Mouse (Mus musculus): Measurements from ENCODE around the gene Il24.
A peak's percentile ranks its signal among the peaks of the same experiment; 100 is the strongest.

The Il24 gene

DNA sequence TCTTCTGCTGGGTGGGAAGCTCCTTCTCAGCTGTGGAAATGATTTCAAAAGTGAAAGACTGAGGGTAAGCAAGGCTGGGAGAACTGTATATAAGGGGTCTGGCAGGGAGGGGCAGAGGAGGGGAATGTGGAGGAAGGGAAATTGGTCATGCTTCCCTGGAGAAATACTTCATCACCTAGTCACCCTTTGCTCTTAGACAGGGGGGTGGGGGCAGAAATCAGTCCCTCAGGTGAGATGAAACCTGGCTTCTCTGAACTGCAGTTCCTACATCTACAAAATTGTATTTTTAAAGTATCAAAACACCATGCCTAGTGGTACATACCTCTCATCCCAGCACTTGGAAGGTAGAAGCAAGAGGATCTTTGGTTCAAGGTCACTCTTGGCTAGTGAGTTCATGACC, at the start of gene Il24:
Gene Il24, minus strand, starts transcription at position 101 of the 400 bp plus-strand sequence.
- no peak for DNase-seq

- no peak for DNase-seq
These were observed 49.1 kb upstream of the Il24 start for GRCm38 (mm10) chr1:130936351-130936750.

- no peak for DNase-seq
These were observed 39.2 kb upstream of the Il24 start for GRCm38 (mm10) chr1:130926484-130926883.

GRCm38 (mm10) chr1:130918323-130918980, 31.2 kb upstream of the Il24 start:
- no peak for DNase-seq

GRCm38 (mm10) chr1:130911401-130912010, 24.3 kb upstream of the Il24 start, which contains the start of gene Il20:
TSS of gene Il20 (minus strand) at chr1:130911451.
- DNase-seq: no peak

DNA sequence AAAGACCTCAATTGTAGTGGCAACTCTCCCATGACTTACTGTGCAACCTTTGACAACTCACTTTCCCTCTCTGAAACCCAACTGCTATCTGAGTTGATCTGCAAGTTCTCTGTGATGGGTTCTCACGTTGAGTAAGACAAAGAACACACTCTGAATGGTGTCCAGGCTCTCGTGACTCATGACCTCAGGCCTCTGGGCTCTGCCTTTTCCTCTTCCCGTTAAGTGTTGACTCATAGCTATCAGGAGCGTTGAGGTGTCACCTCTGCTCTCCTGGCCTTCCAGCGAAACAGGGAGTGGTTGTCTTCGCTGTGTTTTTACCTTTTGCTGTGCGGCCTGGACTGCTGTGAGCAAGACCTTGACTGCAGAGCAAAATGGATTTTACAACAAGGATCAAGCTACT, 15.3 kb upstream of the Il24 start:
- no peak for DNase-seq

DNA sequence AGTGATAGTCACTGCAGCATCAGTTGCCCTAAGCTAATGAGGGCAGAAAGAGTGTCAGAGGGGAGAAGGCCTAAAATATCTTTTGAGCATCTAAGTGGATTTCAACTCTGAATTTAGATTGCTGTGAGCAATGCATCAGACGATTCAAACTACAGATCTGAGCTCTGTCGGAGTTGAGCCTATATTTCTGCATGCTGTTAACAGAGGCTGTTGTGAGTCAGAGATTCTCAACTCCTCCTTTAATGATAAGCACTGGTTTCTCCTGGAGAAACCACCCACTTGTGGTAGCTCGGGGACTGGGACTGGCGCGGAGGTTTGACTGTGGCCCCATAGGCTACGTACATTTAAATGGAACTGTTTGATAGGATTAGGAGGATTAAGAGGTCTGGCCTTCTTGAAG, 7.2 kb upstream of the Il24 start:
- DNase-seq: no peak

GRCm38 (mm10) chr1:130893329-130894040, 6.2 kb upstream of the Il24 start:
- DNase-seq: no peak

GRCm38 (mm10) chr1:130892446-130892845, 5.2 kb upstream of the Il24 start:
- DNase-seq: no peak

GRCm38 (mm10) chr1:130883146-130883545, 4.1 kb downstream of the Il24 start:
- DNase-seq: no peak

DNA sequence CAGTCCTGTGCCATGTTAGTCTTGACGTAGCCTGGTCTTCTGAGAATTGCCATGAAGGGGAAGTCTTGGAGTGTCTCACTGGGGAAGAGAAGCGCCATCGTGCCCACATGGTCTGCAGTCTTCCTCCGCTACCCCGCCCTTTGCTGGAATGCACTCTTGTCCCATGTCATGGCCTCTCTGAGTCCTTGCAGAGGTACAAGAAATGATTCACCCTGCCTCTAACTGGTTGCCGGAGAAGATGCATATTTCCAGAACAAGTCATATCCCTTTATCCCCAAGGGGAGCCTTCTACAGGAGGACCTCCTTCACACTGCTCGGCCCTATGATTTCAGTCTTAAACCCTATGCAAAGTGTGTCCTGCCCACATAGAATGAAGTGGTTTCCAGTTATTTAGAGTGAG, 7.3 kb downstream of the Il24 start:
- no peak for DNase-seq

DNA sequence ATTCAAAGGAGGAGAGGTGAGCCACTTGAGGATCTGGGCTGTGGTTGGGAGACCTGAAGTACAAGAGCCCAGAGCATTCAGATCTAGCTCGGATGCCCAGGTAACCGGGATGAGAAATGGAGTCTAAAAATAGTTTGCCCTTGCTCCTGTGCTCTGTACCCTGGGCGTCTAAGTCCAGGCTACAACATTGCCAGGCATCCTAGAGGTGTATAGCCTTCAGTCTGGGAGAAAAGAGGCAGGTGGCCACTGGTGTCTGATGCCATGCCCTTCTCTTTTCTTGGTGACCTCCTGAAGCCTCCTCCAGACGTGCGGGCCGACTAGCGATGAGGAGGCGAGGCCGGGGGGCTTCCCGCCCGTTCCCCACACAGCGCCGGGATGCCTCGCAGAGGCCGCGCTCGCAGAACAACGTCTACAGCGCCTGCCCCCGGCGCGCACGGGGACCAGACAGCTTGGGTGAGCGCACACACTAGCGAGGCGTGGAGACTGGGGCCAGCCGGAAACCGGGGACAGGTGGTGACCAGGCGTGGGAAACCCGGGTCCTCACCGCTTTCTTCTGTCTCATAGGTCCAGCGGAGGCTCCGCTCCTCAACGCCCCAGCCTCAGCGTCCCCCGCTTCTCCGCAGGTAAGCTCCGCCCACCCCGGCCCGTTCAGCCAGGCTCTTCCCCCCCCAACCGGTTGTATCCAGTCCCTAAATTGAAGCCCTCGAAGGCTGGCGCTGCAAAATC, 9.2 kb downstream of the Il24 start:
- DNase-seq: peak; percentile 38

DNA sequence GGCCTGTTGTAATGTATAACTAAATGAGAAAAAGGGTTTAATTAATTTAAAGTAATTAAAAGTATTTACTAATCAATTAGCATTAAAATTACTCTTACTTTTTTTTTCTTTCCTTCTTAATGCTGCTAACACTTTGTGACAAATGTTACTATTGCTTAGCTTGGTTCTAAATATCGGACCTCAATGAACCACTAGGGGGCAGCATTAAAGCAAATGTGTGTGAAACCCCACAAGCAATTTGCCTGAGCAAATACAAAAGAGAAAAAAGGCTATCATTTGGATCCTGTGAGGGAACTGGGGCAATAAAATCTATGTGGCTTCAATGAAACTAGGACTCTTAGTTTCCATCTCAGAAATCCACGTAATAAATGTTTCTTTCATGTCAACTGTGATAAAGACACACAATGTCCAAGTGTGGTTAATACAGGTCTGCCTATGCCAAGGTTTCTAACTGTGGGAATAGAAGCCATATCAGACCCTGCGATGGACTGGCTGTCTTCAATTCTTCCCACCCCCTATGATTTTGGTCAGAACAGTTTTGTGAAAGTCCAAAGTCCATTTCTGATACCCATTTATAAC, 10.2 kb downstream of the Il24 start:
- DNase-seq: no peak

DNA sequence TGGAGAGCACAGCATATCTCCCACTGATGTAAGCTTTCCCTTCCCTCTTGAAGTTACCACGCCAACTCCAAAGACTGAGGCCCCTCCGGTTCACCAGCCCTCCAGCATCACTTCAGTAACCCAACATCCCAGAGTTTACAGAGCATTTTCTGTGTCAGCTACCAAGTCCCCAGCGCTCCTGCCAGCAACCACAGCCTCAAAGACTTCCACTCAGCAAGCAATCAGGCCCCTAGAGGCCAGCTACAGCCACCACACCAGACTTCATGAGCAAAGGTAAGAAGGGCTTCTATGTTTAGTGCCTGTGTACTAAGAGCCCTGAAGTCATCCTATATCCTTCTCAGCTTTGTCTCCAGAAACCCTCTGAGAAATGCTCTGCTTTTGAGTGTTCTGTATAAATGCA, 11.3 kb downstream of the Il24 start:
- no peak for DNase-seq

DNA sequence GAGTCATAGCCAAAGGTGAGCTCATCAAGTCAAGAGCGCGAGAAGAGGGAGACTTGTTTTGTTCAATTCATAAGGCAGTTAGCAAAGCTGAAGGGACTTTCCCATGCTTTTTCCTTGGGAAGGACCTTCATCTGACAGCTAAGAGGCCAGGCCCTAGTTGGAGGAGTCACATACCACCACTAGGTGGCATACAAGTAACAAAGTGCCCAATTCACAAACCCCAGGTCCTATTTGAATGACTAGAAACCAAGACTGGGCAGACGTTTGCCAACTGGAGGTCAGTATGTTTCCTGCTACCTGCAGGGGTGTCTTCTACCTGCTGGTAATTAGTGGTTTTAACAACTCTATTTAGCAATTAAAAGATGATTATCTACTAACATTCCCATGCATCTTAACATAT, 12.1 kb downstream of the Il24 start:
- DNase-seq: peak; percentile 42

GRCm38 (mm10) chr1:130872912-130873311, 14.3 kb downstream of the Il24 start:
- DNase-seq: no peak

- no peak for DNase-seq
These were observed 21.6 kb downstream of the Il24 start, which contains the start of gene Fcmr for GRCm38 (mm10) chr1:130865541-130866221. TSS of gene Fcmr (plus strand) at chr1:130865669.

GRCm38 (mm10) chr1:130864741-130865140, 22.5 kb downstream of the Il24 start:
- no peak for DNase-seq

DNA sequence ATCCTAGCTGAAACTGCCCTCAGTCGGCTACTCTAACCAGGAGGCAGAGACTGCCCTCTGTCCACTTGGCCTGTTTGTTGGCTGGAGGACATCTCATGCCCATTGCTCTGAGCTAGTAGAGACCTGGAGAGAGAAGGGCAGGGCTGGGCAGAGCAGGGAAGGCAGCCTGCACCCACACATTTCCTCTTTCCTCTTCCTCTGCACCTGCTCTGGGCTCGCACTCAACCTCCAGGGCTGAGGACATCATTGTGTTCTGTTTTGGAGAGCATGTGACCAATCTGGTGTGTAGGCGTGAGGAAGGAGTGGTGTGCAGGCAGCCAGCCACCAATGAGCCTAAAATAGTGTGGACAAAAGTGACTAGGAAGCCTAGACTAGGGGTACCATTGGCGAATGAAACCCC, 23.0 kb downstream of the Il24 start:
- DNase-seq: no peak

GRCm38 (mm10) chr1:130857456-130857855, 29.8 kb downstream of the Il24 start:
- DNase-seq: no peak

- DNase-seq: no peak
These were observed 31.5 kb downstream of the Il24 start for GRCm38 (mm10) chr1:130855723-130856122.

DNA sequence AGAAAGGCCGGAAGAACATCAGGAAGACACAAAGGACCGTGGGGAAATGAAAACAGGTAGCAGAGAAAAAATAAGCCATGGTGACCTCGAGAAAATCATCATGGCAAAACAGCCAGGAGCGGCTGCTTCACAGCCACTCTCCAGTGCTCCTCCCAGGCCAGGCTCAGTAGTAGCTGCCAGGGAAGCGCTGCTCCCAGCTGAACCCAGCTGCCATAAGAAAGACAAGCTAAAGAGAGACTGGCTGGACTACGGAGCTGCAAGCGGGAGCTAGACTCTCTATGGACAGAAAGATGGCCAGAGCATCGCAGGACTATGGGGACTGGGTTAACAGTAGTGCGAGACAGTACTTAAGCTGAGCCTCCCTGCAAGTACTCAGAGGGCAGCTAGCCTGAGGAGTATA, 32.4 kb downstream of the Il24 start:
- DNase-seq: no peak
